Mouse (Mus musculus) lung, embryonic 15.5 days (tissue): ENCODE measurements at regions not wholly inside any gene's neighbourhood (a gene's known extent, or its start where the extent isn't known, plus 50 kb on each side); places are given as distances from the start of the nearest gene placed in this dataset.

Source experiments
- ATAC-seq: fragments of 200-750 bp; cut with Nextera tagmentation; 2 replicates; pipeline ENCODE4 v1.8.0; 2017; ENCODE audit warnings: moderate number of reproducible peaks, borderline replicate concordance; ENCODE audit not compliant: low FRiP score, low TSS enrichment; ENCODE audit errors: extremely low read depth
- H3K27ac ChIP-seq: fragments of 300-500 bp; sonication (generic); 2 replicates; pipeline ENCODE4 v1.5.1; 2015; ENCODE audit warnings: moderate library complexity, mild to moderate bottlenecking, inconsistent platforms
- H3K27me3 ChIP-seq: fragments of 300-500 bp; sonication (generic); 2 replicates; pipeline ENCODE4 v1.6.1; 2015; ENCODE audit warnings: inconsistent platforms
- H3K36me3 ChIP-seq: fragments of 300-500 bp; sonication (generic); 2 replicates; pipeline ENCODE4 v1.6.1; 2015; ENCODE audit warnings: inconsistent platforms
- H3K4me1 ChIP-seq: fragments of 300-500 bp; sonication (generic); 2 replicates; pipeline ENCODE4 v1.6.1; 2015; ENCODE audit warnings: inconsistent platforms
- H3K4me2 ChIP-seq: fragments of 300-500 bp; sonication (generic); 2 replicates; pipeline ENCODE4 v1.6.1; 2015; ENCODE audit warnings: inconsistent platforms, mild to moderate bottlenecking, moderate library complexity
- H3K4me3 ChIP-seq: fragments of 300-500 bp; sonication (generic); 2 replicates; pipeline ENCODE4 v1.5.1; 2015; ENCODE audit warnings: mild to moderate bottlenecking, inconsistent platforms
- H3K9ac ChIP-seq: fragments of 300-500 bp; sonication (generic); 2 replicates; pipeline ENCODE4 v1.6.1; 2015; ENCODE audit warnings: inconsistent platforms
- H3K9me3 ChIP-seq: fragments of 300-500 bp; sonication (generic); 2 replicates; pipeline ENCODE4 v1.6.1; 2016; ENCODE audit warnings: inconsistent platforms
- WGBS: fragments of 180-500 bp; shearing (Covaris S2); methylation state at CpG from one replicate; pipeline ENCODE4 v1.1.7; 2015; 5-methylcytosine and 5-hydroxymethylcytosine counted together

DNA sequence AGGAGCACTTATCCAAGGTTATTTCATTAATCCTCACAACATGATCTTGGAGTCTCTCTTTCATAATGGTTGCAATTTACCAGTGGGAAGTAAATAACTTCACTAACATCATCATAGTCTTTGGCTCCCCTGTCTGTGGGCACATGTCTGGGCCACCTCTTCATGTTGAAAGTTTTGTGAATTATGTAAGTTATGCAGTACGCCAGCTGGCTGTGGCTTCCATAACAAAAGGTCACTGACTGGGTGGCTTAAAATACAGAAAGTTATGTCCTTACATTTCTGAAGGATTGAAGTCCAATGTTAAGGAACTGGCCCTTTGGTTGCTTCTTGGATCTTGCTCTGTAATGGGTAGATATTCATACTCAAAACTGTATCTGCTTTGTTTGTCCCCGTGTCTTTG lies 339.4 kb upstream of the Marcks start:
- Histone ChIP-seq H3K27ac (no peak overlapping the region), H3K9me3 (no peaks in the 10 kb centered on the region), H3K27me3 (no peaks in the 10 kb centered on the region), H3K36me3 (no peaks in the 10 kb centered on the region), H3K9ac (no peak overlapping the region), H3K4me2 (no peak overlapping the region), H3K4me3 (no peak overlapping the region), H3K4me1 (no peaks in the 10 kb centered on the region)
- WGBS, result 81% methylated on average over 2 of the region's 2 CpGs
- ATAC-seq, result no peak

DNA sequence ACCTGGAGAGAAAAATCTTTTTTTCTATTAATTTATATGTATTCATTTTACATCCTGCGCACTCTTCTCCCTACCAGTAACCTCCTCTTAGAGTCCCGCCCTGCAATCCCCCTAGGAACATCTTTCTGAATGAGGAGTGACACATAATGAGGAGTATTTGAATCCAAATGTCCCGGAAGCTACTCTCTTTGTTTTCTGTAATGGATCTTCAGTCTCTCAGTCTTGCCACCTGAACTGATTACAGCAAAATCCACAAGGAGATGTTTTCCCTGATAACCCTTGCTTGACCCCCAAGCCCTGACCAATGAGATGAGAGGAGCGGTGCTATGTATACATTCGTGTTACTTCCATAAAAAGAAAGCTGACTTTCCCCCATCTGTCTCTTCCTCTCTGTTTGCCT lies 334.4 kb upstream of the Marcks start:
- H3K4me1 ChIP-seq, result no peaks in the 10 kb centered on the region
- no peak for ATAC-seq
- no peaks in the 10 kb centered on the region for H3K9me3 ChIP-seq
- H3K36me3 ChIP-seq, result no peaks in the 10 kb centered on the region
- H3K9ac ChIP-seq, result no peak overlapping the region
- H3K4me3 ChIP-seq, result no peak overlapping the region
- no peaks in the 10 kb centered on the region for H3K27me3 ChIP-seq
- 66% methylated on average over 5 of the region's 5 CpGs for WGBS
- H3K4me2 ChIP-seq, result no peak overlapping the region
- no peak overlapping the region for H3K27ac ChIP-seq

DNA sequence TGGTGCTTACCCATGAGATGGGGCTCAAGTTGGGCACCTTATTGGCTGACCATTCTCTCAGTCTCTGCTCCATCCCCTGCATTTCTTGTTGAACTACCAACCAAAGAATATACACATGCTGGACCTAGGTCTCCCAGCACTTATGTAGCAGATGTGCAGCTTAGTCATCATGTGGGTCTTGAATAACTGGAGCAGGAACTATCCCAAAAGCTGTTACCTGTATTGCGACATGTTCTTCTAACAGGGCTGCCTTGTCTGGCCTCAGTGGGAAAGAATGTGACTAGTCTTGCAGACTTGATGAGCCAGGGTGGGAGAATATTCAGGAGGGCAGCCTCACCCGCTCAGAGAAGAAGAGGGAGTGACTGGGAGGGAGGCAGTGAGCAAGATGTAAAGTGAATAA lies 318.7 kb upstream of the Marcks start:
- no peaks in the 10 kb centered on the region for H3K27me3 ChIP-seq
- WGBS, result 68% methylated on average over 2 of the region's 2 CpGs

DNA sequence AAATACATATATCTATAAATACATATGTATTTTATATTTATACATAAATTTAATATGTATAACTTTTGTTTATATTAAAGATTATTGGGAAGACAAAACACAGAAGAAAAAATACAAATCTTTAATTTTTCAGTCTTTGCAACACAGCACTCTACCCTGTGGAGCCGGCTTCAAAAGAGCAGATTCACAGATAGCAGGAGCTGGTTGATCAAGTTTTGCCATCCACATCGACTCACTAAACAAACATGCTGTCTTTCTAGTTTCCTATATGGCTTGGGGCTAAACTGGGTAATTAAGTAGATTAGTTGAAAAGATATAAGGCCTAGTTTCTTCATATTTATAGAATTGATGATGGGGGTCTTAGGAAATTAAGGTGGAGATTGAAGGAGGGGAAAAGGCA lies 311.2 kb upstream of the Marcks start:
- Histone ChIP-seq H3K36me3 (no peaks in the 10 kb centered on the region), H3K4me3 (no peak overlapping the region), H3K4me1 (no peaks in the 10 kb centered on the region), H3K9me3 (no peaks in the 10 kb centered on the region), H3K9ac (no peak overlapping the region), H3K27me3 (no peaks in the 10 kb centered on the region), H3K4me2 (no peak overlapping the region), H3K27ac (no peak overlapping the region)
- WGBS, result 68% methylated on average over 2 of the region's 2 CpGs
- ATAC-seq, result no peak

More for the DNA sequence above, 318.7 kb upstream of the Marcks start:
- Histone ChIP-seq H3K36me3 (no peaks in the 10 kb centered on the region), H3K4me1 (no peaks in the 10 kb centered on the region), H3K4me2 (no peak overlapping the region), H3K9me3 (no peaks in the 10 kb centered on the region), H3K27ac (no peak overlapping the region), H3K9ac (no peak overlapping the region), H3K4me3 (no peak overlapping the region)
- ATAC-seq, result no peak

DNA sequence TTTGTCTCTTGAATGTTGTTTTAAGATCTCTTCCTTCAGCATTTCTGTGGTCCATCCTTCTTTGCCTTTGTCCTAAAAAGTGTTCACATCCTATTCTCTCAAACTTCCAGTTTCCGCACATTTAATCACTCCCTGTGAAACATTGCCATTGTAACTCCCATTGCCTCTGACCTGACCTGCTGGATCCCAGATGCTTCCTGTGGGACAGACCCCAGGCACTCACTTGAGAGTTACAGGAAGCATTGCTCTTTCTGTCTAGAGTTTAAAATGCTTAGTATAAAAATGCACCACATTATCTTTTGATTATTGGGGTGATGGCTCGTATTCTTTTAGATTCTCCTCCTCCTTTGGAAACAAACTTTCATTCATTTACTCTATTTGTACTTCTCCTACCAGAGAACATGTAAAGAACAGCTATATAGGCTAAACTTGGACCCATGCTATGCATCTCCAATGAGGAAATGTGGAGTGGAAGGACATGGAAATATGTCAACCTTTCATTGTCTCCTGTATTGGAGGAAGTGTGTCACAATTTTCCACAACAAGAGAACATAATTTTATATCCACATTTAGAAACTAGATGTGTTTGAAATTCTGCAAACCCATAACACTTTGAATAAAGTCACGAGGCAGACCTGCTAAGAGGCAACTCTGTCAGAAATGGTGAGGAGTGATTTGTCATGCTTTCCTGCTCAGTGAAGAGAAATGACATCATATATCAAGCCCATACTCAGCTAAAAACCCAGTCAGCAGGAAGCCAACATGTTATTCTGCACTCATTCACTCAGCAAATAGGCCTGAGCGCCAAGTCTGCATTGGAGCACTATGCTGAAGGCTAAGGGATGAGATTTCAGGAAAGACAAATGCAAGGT lies 308.8 kb upstream of the Marcks start:
- Histone ChIP-seq H3K36me3 (no peaks in the 10 kb centered on the region), H3K4me1 (no peaks in the 10 kb centered on the region), H3K4me3 (no peak overlapping the region), H3K9ac (no peak overlapping the region), H3K9me3 (no peaks in the 10 kb centered on the region), H3K27me3 (no peaks in the 10 kb centered on the region), H3K4me2 (no peak overlapping the region), H3K27ac (no peak overlapping the region)
- ATAC-seq, result no peak
- 76% methylated on average over 4 of the region's 4 CpGs for WGBS

DNA sequence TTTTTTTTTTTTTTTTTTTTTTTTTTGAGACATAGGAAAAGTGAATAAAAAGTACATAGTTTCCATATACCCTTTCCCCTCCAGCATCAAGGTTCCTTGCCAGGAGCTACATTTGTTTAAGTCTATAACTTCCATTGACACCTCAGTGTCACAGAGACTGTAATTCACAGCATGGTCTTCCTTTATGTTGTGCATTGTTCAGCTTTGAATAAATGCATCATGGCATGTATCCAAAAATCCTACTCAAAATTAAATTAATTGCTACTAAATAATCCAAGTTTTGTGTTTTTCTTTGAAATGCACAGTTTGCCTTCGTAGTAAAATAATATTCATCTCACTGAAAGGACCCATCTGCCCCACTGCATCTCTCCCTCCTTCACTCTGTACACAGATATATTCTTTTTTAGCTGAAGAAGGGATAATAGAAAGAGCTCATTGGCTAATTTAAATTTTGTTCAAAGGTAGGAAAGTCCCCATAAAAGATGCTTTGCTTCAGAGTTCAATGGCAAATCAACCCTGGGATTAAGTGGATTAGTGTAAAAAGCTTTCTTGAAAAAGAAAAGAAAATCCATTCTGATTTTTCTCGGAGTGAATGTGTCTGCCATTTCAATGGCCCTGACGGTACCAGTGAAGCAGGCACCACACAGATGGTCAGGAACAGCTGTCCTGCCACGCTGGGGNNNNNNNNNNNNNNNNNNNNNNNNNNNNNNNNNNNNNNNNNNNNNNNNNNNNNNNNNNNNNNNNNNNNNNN lies 301.3 kb upstream of the Marcks start:
- Histone ChIP-seq H3K9me3 (no peaks in the 10 kb centered on the region), H3K27ac (no peak overlapping the region), H3K36me3 (no peaks in the 10 kb centered on the region), H3K4me2 (no peak overlapping the region), H3K4me1 (no peaks in the 10 kb centered on the region), H3K4me3 (no peak overlapping the region), H3K27me3 (no peaks in the 10 kb centered on the region), H3K9ac (no peak overlapping the region)
- WGBS, result 69% methylated on average over 4 of the region's 4 CpGs
- no peak for ATAC-seq

DNA sequence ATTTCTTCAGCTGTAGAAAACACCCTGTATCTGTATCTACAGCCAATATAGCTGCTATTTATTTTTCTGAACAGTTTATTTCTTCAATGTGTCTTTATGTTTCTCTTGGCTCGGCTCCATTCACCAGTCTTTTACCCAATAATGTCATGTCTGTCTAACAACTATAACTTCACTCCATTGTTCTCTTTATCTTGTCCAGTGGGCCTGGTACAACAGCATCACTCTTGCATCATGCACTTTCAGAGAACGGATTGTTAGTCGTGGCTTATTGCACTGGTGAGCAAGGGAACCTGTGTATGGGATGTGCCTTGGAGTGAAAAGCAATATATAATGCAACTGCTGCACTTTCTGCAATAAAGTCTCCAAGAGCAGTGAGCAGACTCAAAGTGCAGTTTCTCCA lies 299.6 kb upstream of the Marcks start:
- Histone ChIP-seq H3K36me3 (no peaks in the 10 kb centered on the region), H3K4me3 (no peak overlapping the region), H3K9me3 (no peaks in the 10 kb centered on the region), H3K27ac (no peak overlapping the region), H3K4me1 (no peaks in the 10 kb centered on the region), H3K27me3 (no peaks in the 10 kb centered on the region), H3K9ac (no peak overlapping the region), H3K4me2 (no peak overlapping the region)
- WGBS, result 43% methylated on average over 3 of the region's 3 CpGs
- no peak for ATAC-seq

DNA sequence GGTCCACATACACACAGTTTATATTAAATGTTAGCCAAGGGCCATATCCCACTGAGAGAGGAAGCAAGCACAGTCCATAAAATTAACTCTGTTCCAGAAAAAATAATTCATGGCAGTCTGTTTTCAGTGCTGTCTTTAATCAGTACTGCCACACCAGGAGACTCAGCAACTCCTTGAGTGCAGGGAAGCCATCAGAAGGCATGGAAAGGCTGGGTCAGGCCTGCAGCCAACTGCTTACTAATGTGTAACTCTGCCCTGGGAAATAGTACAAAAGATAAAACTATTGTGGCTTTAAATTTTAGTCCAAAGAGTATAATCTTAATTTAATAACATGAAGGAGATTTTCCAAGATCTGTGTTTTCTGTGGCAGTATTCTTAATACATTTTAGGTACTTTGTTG lies 298.1 kb upstream of the Marcks start:
- ATAC-seq, result no peak
- H3K27me3 ChIP-seq, result no peaks in the 10 kb centered on the region
- H3K9ac ChIP-seq, result no peak overlapping the region
- no peaks in the 10 kb centered on the region for H3K4me1 ChIP-seq
- no peak overlapping the region for H3K4me3 ChIP-seq
- no peak overlapping the region for H3K27ac ChIP-seq
- no peaks in the 10 kb centered on the region for H3K9me3 ChIP-seq
- H3K36me3 ChIP-seq, result no peaks in the 10 kb centered on the region
- no peak overlapping the region for H3K4me2 ChIP-seq

DNA sequence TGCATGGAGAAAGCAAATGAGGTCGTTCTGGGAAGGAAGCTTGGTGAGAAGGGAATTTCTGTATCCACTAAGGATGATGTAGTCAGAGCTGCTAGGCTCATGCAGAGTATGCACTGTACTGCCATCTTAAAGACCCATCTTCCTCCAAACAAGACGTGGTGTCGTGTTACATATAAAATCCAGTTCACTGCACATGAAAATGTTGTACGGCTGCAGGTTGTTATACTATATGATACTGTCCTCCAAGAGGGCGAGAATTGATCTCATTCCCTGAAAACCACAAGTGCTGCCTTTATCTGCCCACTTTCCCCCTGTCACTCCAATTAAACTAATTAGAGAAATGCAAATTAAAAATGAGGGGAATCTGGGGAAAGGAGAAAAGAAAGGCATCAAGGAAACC lies 295.5 kb upstream of the Marcks start:
- H3K9me3 ChIP-seq, result no peaks in the 10 kb centered on the region
- no peaks in the 10 kb centered on the region for H3K36me3 ChIP-seq
- no peaks in the 10 kb centered on the region for H3K27me3 ChIP-seq
- H3K9ac ChIP-seq, result no peak overlapping the region
- no peak for ATAC-seq
- H3K27ac ChIP-seq, result no peak overlapping the region
- H3K4me2 ChIP-seq, result no peak overlapping the region
- 68% methylated on average over 5 of the region's 5 CpGs for WGBS
- H3K4me3 ChIP-seq, result no peak overlapping the region
- H3K4me1 ChIP-seq, result no peaks in the 10 kb centered on the region

DNA sequence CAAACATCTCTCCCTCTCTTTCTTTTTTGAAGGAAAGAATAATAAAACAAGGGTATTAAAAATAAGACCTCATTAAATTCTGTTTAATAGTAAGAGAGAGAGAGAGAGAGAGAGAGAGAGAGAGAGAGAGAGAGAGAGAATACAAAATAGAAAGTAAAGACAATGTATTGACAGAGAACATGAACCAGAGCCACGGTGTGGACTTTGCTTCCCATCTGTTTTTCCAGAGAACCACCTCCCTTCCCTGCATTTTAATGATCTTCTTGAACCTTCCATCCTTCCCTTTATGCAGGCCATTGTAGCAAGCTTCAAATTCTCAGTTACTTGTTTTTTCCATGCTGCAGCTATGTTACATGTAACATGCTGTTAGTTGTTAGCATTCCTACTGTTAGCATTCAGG lies 284.3 kb upstream of the Marcks start:
- Histone ChIP-seq H3K4me2 (no peak overlapping the region; the same call in 1 of the 2 replicates), H3K9me3 (no peaks in the 10 kb centered on the region), H3K27me3 (no peaks in the 10 kb centered on the region), H3K4me1 (peaks cover 9% of the 10 kb centered on the region), H3K9ac (no peak overlapping the region), H3K27ac (peak overlapping the region; percentile 55; the same call in 1 of the 2 replicates), H3K4me3 (no peak overlapping the region), H3K36me3 (no peaks in the 10 kb centered on the region)
- WGBS, result 13% methylated on average over 1 of the region's 1 CpGs
- peak; percentile 35; the same call in 1 of the 2 replicates for ATAC-seq

DNA sequence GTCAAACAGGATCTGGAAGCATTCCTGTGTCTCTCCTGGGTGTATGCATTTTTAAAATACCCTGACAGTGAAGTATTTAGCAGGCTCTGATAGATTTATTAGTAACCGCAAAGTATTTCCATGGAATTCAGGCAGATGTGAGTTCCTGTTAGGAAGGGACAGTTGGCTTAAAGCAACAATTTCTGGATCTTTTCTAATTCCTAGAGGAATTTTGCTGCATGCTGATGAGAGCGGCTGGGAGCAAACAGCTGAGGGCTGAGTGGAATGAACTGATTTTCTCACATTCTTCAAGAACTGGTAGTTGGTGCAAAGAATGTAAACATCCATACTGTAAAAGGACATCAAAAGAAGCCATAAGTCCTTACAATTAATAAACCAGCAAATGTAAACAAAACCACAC lies 283.9 kb upstream of the Marcks start:
- peaks cover 9% of the 10 kb centered on the region for H3K4me1 ChIP-seq
- H3K27ac ChIP-seq, result 0 out of 2 replicates have a peak overlapping the region, but pooled peaks have one; percentile 7
- no peak overlapping the region for H3K9ac ChIP-seq
- no peaks in the 10 kb centered on the region for H3K27me3 ChIP-seq
- 13% methylated on average over 2 of the region's 2 CpGs for WGBS
- ATAC-seq, result peak; percentile 80; the same call in 1 of the 2 replicates
- no peak overlapping the region for H3K4me2 ChIP-seq
- H3K9me3 ChIP-seq, result no peaks in the 10 kb centered on the region
- H3K4me3 ChIP-seq, result no peak overlapping the region
- H3K36me3 ChIP-seq, result no peaks in the 10 kb centered on the region

DNA sequence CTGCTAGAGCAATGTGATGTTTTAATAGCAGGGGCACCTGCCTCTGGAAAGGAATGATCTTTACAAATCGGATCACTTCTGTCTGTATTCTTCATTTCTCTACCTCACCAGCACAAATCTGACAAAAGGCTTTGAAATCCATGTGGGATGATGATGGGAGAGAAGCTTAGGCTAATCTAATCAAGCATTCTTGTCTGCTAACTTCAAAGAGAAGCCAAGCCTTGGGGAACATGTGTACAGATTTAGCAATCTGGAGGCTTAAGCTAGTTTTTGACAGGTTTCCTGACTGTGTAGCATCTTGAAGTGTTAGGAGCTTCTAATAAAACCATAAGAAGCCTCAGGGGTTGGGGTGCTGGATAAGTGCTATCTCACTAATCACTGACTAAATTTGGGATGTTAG lies 277.6 kb upstream of the Marcks start:
- 82% methylated on average over 1 of the region's 1 CpGs for WGBS
- no peak overlapping the region for H3K9ac ChIP-seq
- H3K27ac ChIP-seq, result no peak overlapping the region
- no peaks in the 10 kb centered on the region for H3K9me3 ChIP-seq
- H3K4me2 ChIP-seq, result no peak overlapping the region
- no peaks in the 10 kb centered on the region for H3K27me3 ChIP-seq
- H3K36me3 ChIP-seq, result no peaks in the 10 kb centered on the region
- H3K4me1 ChIP-seq, result no peaks in the 10 kb centered on the region
- H3K4me3 ChIP-seq, result no peak overlapping the region
- ATAC-seq, result no peak
